Mouse (Mus musculus) A20 (cell line): ENCODE measurements around the gene AU018091.
"Not testable (repeated sequence)": the region's sequence is repeated elsewhere in the genome, so short reads cannot be mapped to it uniquely, and the experiment has no call there.

Experiments
- DNase-seq: peaks from one replicate; pipeline ENCODE4 v3.0.0-alpha.2; 2011; ENCODE audit warnings: low read depth, low spot score

AU018091 gene

GRCm38 (mm10) chr7:3166270-3166669 lies 2.7 kb downstream of the AU018091 start:
- no peak for DNase-seq

- no peak for DNase-seq
Observed at GRCm38 (mm10) chr7:3164991-3165390, 4.0 kb downstream of the AU018091 start.

- no peak for DNase-seq
Observed at GRCm38 (mm10) chr7:3164381-3164780, 4.6 kb downstream of the AU018091 start.

- no peak for DNase-seq
Observed at GRCm38 (mm10) chr7:3150376-3150775, 18.6 kb downstream of the AU018091 start.

DNA sequence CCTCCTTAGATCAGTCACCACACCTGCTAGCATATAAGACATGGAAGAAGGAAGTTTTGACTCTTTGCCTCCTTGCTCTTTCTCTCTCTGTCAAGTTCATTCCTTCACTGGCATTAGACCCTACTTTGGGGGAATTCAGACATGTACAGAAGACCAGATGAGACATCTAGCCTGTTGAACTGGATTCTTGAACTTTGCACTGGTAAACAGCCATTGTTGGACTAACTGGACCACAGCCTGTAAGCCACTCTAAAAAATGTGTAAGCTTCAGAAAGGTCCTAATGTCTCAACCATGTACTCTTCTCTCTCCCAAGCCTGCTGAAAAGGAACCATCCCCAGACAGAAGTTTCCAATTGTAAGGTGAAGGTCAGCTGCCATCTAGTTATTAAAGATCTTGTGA lies 22.9 kb downstream of the AU018091 start:
- DNase-seq, result no peak

DNA sequence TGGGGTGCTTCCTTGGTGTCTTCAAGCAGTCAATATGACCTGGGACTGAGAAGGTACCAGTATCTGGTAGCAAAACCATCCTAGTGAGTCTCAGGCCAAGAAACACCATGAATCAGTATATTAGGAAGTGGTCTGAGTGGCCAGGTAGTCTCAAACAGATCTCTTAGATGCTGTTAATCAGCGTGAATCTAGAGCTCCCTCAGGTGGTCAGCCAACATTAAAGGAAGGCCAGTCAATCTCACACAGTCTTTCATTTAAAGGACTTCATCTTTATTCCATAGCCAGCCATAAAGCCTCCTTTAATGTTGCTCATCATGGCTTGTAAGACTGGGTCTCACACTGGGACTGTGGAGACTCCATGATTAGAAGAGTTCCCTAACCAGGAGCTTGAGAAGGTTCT lies 25.7 kb downstream of the AU018091 start:
- DNase-seq, result peak; percentile 21

DNA sequence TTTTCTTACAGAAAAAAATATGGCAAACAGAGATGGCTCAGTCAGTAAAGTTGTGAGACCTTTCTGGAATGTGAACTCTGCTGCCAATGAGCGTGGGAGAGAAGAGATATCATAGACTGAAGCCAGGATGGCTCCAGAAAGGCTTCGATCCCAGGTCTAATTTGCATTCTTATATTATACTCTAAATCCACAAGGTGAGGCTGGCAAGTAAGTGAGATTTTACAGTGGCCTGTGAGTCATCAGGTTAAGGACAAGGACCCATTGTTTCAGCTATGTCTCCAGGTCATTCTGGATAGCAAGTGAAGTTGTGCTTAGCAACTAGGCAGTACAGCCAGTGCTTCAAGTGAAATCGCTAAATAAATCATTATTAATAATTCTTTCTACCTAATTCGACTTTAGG lies 33.4 kb downstream of the AU018091 start:
- DNase-seq, result no peak

DNA sequence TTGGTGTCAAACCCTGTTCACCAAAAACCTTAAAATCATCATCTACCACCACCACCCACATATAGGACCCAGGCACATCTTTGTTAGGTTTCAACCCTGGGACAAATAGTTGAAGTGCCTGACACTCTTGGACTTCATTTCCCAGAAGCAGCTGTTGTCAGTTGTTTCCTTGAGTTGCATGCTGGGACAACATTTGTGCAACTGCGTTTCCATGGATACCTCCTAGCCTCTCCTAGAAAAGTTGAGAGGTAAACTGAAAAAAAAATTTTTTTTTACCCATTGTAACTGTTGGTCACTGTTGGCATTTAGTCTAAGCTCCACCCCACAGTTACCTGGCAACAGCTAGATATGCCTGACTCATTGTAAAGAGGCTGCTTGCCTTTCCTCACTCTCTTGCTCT lies 34.3 kb downstream of the AU018091 start:
- no peak for DNase-seq

GRCm38 (mm10) chr7:3130342-3130741 lies 38.7 kb downstream of the AU018091 start:
- no peak for DNase-seq

GRCm38 (mm10) chr7:3128564-3128963 lies 40.4 kb downstream of the AU018091 start:
- DNase-seq, result not testable (repeated sequence)

GRCm38 (mm10) chr7:3111193-3111592 lies 57.8 kb downstream of the AU018091 start:
- not testable (repeated sequence) for DNase-seq

- peak; percentile 30 for DNase-seq
Observed at GRCm38 (mm10) chr7:3106516-3107077, 62.4 kb downstream of the AU018091 start.
